Mouse (Mus musculus): ENCODE measurements around the gene Pbx1.

- TF ChIP-seq CTCF (IDR thresholded peaks at IDR 0.05; ENCODE audit: low read depth), result no peak
- TF ChIP-seq EP300 (IDR thresholded peaks at IDR 0.05; ENCODE audit: low read depth), result no peak
These were observed 113.1 kb downstream of the Pbx1 start for GRCm38 (mm10) chr1:168318899-168319469.
